Mouse (Mus musculus): ENCODE measurements around the gene Arid1a. TPM values are rescaled to one million over a fixed set of nuclear protein-coding genes. Genes with fewer than 3 reads are reported as not detected.

The Arid1a gene
- polyA plus RNA-seq, 1 experiment from 2014 or later: 21.6 TPM

DNA sequence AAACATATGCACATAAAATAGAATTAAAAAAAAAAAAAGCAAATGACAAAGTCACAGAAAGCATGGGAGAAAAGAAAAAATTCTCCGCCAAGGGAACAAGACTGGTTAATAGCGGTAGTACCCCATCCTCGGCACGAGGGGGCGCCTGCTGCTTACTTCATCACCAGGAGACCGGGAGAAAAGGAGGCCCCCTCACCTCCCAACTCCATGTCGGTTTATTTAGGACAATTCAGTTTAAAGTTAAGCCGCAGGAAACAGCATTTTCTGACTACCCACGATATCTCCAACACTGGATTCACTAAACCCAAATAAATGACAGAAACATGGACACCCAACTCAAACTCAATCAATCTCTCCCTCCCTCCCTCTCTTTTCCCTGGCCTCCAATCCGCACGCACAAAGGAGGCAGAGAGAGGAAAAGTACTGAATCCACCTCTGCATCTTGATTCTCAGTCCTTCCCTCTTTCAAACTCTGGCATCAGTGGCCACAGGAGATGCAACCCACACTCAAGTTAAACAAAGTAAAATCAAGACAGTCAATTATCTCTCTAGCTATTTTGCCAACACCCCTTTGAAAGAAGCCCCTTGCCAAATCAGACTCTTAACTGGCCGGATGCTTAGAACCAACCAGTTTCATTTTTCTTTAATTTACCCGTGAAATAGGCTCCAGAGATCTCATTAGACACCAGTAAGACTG is 85.2 kb downstream of the Arid1a start:
- no peak for ATAC-seq
- Histone ChIP-seq H3K27ac (peak overlapping the region; percentile 98), H3K4me2 (replicated peaks) (peak overlapping the region; percentile 72), H3K4me1 (replicated peaks) (peaks cover 39% of the 10 kb centered on the region), H3K36me3 (0 out of 2 replicates have a peak, but pooled peaks cover 6% of the 10 kb centered on the region), H3K27me3 (replicated peaks) (no peaks in the 10 kb centered on the region), H3K4me3 (replicated peaks) (peak overlapping the region; percentile 62), H3K9ac (peak overlapping the region; percentile 70; the same call in 1 of the 2 replicates), H3K9me3 (no peaks in the 10 kb centered on the region)
- WGBS: 4% methylated on average over 13 of the region's 13 CpGs

- no peak for ATAC-seq
- H3K9me3 ChIP-seq: no peaks in the 10 kb centered on the region
- H3K9ac ChIP-seq: no peak overlapping the region
- H3K4me2 ChIP-seq (replicated peaks): no peak overlapping the region
- peaks cover 36% of the 10 kb centered on the region for H3K4me1 ChIP-seq (replicated peaks)
- H3K27me3 ChIP-seq (replicated peaks): no peaks in the 10 kb centered on the region
- no peak overlapping the region for H3K27ac ChIP-seq
- no peak overlapping the region for H3K4me3 ChIP-seq (replicated peaks)
- H3K36me3 ChIP-seq: peaks cover 6% of the 10 kb centered on the region; the same call in 1 of the 2 replicates
- WGBS: 51% methylated on average over 6 of the region's 6 CpGs
Measured at GRCm38 (mm10) chr4:133669652-133670210, 86.8 kb downstream of the Arid1a start.

DNA sequence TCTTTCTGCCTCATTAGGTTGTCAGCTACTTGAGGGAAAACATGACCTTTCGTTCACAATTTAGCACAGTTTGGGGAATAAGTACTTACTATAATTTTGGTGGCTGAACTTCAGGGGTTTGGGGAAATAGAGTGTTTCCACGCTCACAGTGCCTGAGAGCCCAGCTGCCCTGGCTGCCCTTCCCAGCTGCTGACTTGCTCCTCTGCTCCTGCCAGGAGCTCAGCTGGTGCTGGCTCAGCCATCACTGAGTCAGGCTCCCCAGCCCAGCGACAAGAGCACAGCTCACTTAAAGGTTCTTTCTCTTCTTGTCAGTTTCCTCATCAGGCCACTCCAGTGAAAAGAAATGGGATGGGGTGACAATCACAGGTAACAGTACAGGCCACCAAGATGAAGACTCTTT is 88.0 kb downstream of the Arid1a start:
- ATAC-seq: no peak
- H3K27ac ChIP-seq: no peak overlapping the region
- 70% methylated on average over 3 of the region's 3 CpGs for WGBS

DNA sequence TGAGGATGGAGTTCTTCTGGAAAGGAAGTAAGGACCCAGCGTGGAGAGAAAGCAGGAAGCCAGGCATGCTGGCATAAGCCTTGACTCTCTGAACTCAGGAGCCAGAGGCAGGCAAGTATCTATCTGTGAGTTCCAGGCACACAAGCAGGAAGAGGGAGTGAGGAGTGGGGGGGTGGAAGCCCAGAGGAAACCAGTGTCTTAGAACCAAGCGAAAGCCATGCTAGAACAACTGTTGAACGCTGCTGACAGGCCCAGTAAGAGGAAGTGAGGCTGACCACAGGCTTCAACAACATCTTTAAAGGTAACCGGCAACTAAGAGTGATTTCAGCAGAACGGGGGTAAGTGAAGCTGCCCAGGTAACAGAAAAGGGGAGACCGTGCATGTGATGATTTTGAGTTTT is 90.4 kb downstream of the Arid1a start:
- Histone ChIP-seq H3K27ac (no peak overlapping the region), H3K4me1 (replicated peaks) (peaks cover 32% of the 10 kb centered on the region), H3K4me2 (replicated peaks) (no peak overlapping the region), H3K9ac (no peak overlapping the region), H3K36me3 (peaks cover 11% of the 10 kb centered on the region; the same call in 1 of the 2 replicates), H3K4me3 (replicated peaks) (no peak overlapping the region), H3K9me3 (no peaks in the 10 kb centered on the region), H3K27me3 (replicated peaks) (no peaks in the 10 kb centered on the region)
- WGBS: 76% methylated on average over 6 of the region's 6 CpGs
- no peak for ATAC-seq

More for the DNA sequence above, 88.0 kb downstream of the Arid1a start:
- peaks cover 28% of the 10 kb centered on the region for H3K4me1 ChIP-seq (replicated peaks)
- H3K4me3 ChIP-seq (replicated peaks): no peak overlapping the region
- H3K9me3 ChIP-seq: no peaks in the 10 kb centered on the region
- no peak overlapping the region for H3K9ac ChIP-seq
- peaks cover 6% of the 10 kb centered on the region; the same call in 1 of the 2 replicates for H3K36me3 ChIP-seq
- H3K27me3 ChIP-seq (replicated peaks): no peaks in the 10 kb centered on the region
- no peak overlapping the region for H3K4me2 ChIP-seq (replicated peaks)

GRCm38 (mm10) chr4:133665118-133665517 is 91.5 kb downstream of the Arid1a start:
- H3K4me2 ChIP-seq (replicated peaks): no peak overlapping the region
- peaks cover 11% of the 10 kb centered on the region; the same call in 1 of the 2 replicates for H3K36me3 ChIP-seq
- WGBS: 37% methylated on average over 11 of the region's 11 CpGs
- H3K27me3 ChIP-seq (replicated peaks): no peaks in the 10 kb centered on the region
- H3K27ac ChIP-seq: peak overlapping the region; percentile 56; the same call in 1 of the 2 replicates
- H3K4me1 ChIP-seq (replicated peaks): peaks cover 35% of the 10 kb centered on the region
- H3K9ac ChIP-seq: no peak overlapping the region
- H3K9me3 ChIP-seq: no peaks in the 10 kb centered on the region
- H3K4me3 ChIP-seq (replicated peaks): no peak overlapping the region
- no peak for ATAC-seq

GRCm38 (mm10) chr4:133662945-133663344 is 93.6 kb downstream of the Arid1a start:
- 70% methylated on average over 8 of the region's 8 CpGs for WGBS

GRCm38 (mm10) chr4:133662421-133662820 is 94.1 kb downstream of the Arid1a start:
- no peak overlapping the region for H3K4me2 ChIP-seq (replicated peaks)
- 87% methylated on average over 8 of the region's 8 CpGs for WGBS
- peaks cover 5% of the 10 kb centered on the region; the same call in 1 of the 2 replicates for H3K36me3 ChIP-seq
- no peak overlapping the region for H3K27ac ChIP-seq
- no peak overlapping the region for H3K4me3 ChIP-seq (replicated peaks)
- no peaks in the 10 kb centered on the region for H3K27me3 ChIP-seq (replicated peaks)
- ATAC-seq: no peak
- no peak overlapping the region for H3K9ac ChIP-seq
- H3K9me3 ChIP-seq: no peaks in the 10 kb centered on the region
- peaks cover 43% of the 10 kb centered on the region for H3K4me1 ChIP-seq (replicated peaks)

More at GRCm38 (mm10) chr4:133662945-133663344, 93.6 kb downstream of the Arid1a start:
- Histone ChIP-seq H3K4me1 (replicated peaks) (peaks cover 43% of the 10 kb centered on the region), H3K9ac (no peak overlapping the region), H3K4me2 (replicated peaks) (no peak overlapping the region), H3K9me3 (no peaks in the 10 kb centered on the region), H3K27me3 (replicated peaks) (no peaks in the 10 kb centered on the region), H3K36me3 (peaks cover 8% of the 10 kb centered on the region; the same call in 1 of the 2 replicates), H3K4me3 (replicated peaks) (no peak overlapping the region), H3K27ac (no peak overlapping the region)
- no peak for ATAC-seq

GRCm38 (mm10) chr4:133660193-133661155 is 96.1 kb downstream of the Arid1a start:
- peak overlapping the region; percentile 32 for H3K4me3 ChIP-seq (replicated peaks)
- H3K4me2 ChIP-seq (replicated peaks): peak overlapping the region; percentile 70
- no peaks in the 10 kb centered on the region for H3K27me3 ChIP-seq (replicated peaks)
- H3K9ac ChIP-seq: peak overlapping the region; percentile 43
- H3K27ac ChIP-seq: peak overlapping the region; percentile 96
- ATAC-seq: peak; percentile 64
- H3K36me3 ChIP-seq: peaks cover 5% of the 10 kb centered on the region; the same call in 1 of the 2 replicates
- WGBS: 13% methylated on average over 10 of the region's 10 CpGs
- H3K4me1 ChIP-seq (replicated peaks): peaks cover 44% of the 10 kb centered on the region
- H3K9me3 ChIP-seq: no peaks in the 10 kb centered on the region

DNA sequence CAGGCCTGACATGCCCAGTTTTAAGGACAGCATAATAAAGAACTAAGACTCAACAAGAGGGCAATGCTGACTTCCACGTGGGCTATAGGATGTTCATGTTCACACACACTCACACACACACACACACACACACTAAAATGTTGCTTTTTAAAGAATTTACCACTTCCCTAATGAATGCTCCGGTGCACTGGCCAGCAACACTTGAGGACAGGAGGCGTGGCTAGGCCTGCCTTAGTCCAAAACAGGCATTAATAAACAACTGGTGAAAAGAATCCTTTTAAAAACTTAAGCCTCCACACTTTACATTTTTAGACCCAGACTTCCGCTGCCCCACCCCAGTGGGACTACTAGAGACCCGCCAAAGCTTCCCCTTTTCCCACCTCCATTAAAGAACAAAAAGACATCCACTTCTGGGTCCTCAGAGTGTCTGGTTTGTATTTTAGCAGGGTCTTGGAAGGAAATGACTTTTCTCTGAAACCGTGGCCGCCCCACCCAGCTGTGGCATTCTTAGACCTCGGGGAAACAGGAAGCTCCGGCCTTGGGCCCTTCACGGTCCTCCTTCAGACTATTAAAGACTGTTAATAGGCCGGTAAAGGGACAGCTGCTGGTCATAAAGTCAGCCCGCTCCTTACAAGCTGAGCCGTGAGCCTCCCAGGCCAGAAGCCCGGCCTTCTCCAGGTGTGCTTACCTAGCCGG is 96.9 kb downstream of the Arid1a start:
- Histone ChIP-seq H3K9me3 (no peaks in the 10 kb centered on the region), H3K4me3 (replicated peaks) (peak overlapping the region; percentile 32), H3K4me2 (replicated peaks) (peak overlapping the region; percentile 70), H3K4me1 (replicated peaks) (peaks cover 38% of the 10 kb centered on the region), H3K9ac (peak overlapping the region; percentile 43), H3K27me3 (replicated peaks) (no peaks in the 10 kb centered on the region), H3K36me3 (peaks cover 5% of the 10 kb centered on the region; the same call in 1 of the 2 replicates), H3K27ac (peak overlapping the region; percentile 96)
- 9% methylated on average over 15 of the region's 15 CpGs for WGBS
- ATAC-seq: peak; percentile 75

- ATAC-seq: no peak
- H3K9me3 ChIP-seq: no peaks in the 10 kb centered on the region
- H3K36me3 ChIP-seq: 0 out of 2 replicates have a peak, but pooled peaks cover 5% of the 10 kb centered on the region
- peaks cover 38% of the 10 kb centered on the region for H3K4me1 ChIP-seq (replicated peaks)
- 0 out of 2 replicates have a peak overlapping the region, but pooled peaks have one; percentile 70 for H3K4me2 ChIP-seq (replicated peaks)
- H3K27ac ChIP-seq: peak overlapping the region; percentile 96; the same call in 1 of the 2 replicates
- no peak overlapping the region for H3K9ac ChIP-seq
- WGBS: 41% methylated on average over 2 of the region's 2 CpGs
- no peaks in the 10 kb centered on the region for H3K27me3 ChIP-seq (replicated peaks)
- H3K4me3 ChIP-seq (replicated peaks): no peak overlapping the region
Measured at GRCm38 (mm10) chr4:133658729-133659128, 97.8 kb downstream of the Arid1a start.

- no peak overlapping the region for H3K9ac ChIP-seq
- H3K4me1 ChIP-seq (replicated peaks): peaks cover 34% of the 10 kb centered on the region
Measured at GRCm38 (mm10) chr4:133657829-133658458, 98.6 kb downstream of the Arid1a start.

More at GRCm38 (mm10) chr4:133657829-133658458, 98.6 kb downstream of the Arid1a start:
- H3K27me3 ChIP-seq (replicated peaks): no peaks in the 10 kb centered on the region
- no peak for ATAC-seq
- WGBS: 54% methylated on average over 5 of the region's 5 CpGs
- H3K9me3 ChIP-seq: no peaks in the 10 kb centered on the region
- H3K4me3 ChIP-seq (replicated peaks): no peak overlapping the region
- 0 out of 2 replicates have a peak, but pooled peaks cover 5% of the 10 kb centered on the region for H3K36me3 ChIP-seq
- no peak overlapping the region for H3K4me2 ChIP-seq (replicated peaks)
- no peak overlapping the region for H3K27ac ChIP-seq

Data from intestine, embryonic 15.5 days (tissue).